In genomic region chr5:147267434-147267833, GRCm38 (mm10) we compare ENCODE assay signal across 28 mouse cellular contexts. TPM values are rescaled to one million over a fixed set of nuclear protein-coding genes. Genes with fewer than 3 reads are reported as not detected.
"Had no signal": no experiment of that assay in that cellular context is flagged by ENCODE, and none has a peak within 500 bp of the region (broad histone marks: within the 10 kb centered on the region; RNA-seq: fewer than 3 reads in every experiment).

No protein-coding gene starts in this region.

- H3K27ac ChIP-seq: kidney, postnatal 0 days; limb, embryonic 12.5 days; limb, embryonic 15.5 days; liver, embryonic 14.5 days; midbrain, embryonic 12.5 days; midbrain, embryonic 15.5 days; neural tube, embryonic 13.5 days had no signal

- H3K36me3 ChIP-seq: limb, embryonic 12.5 days; limb, embryonic 15.5 days; midbrain, embryonic 12.5 days; midbrain, embryonic 15.5 days; neural tube, embryonic 13.5 days had no signal

- ATAC-seq: intestine, postnatal 0 days; liver, postnatal 0 days; midbrain, embryonic 15.5 days had no signal

- H3K9ac ChIP-seq: limb, embryonic 12.5 days; limb, embryonic 15.5 days; liver, embryonic 14.5 days; liver, postnatal 0 days; lung, embryonic 14.5 days; midbrain, embryonic 12.5 days; midbrain, embryonic 15.5 days; neural tube, embryonic 13.5 days had no signal

- H3K4me3 ChIP-seq: limb, embryonic 12.5 days; limb, embryonic 15.5 days; megakaryocyte, embryonic 14.5 days; midbrain, embryonic 12.5 days; midbrain, embryonic 15.5 days; neural tube, embryonic 13.5 days had no signal

- H3K4me2 ChIP-seq: limb, embryonic 12.5 days; limb, embryonic 15.5 days; liver, embryonic 11.5 days; lung, embryonic 14.5 days; midbrain, embryonic 12.5 days; midbrain, embryonic 15.5 days; neural tube, embryonic 13.5 days had no signal

- H3K9me3 ChIP-seq: limb, embryonic 12.5 days; limb, embryonic 15.5 days; midbrain, embryonic 12.5 days; midbrain, embryonic 15.5 days; neural tube, embryonic 13.5 days had no signal

- H3K4me1 ChIP-seq: midbrain, embryonic 15.5 days had no signal

- DNase-seq: kidney, adult 2 months; kidney, postnatal 25 days; layer of hippocampus, postnatal 36 days; left cerebral cortex, postnatal 4 days; liver, postnatal 0 days; lung, embryonic 14.5 days; lung, postnatal 10 days; lung, postnatal 36 days; thymus, adult 18-20 months; thymus, postnatal 36 days had no signal

RNA-seq across cellular contexts. Expression of gene Pdx1, which starts 2.3 kb away (rescaled TPM):
- total RNA-seq: layer of hippocampus, adult 8-10 months; layer of hippocampus, postnatal 10 days; layer of hippocampus, postnatal 36 days; left cerebral cortex, adult 8-10 months; left cerebral cortex, postnatal 14 days; left cerebral cortex, postnatal 4 days had no signal
- polyA plus RNA-seq: kidney, adult 2 months; kidney, postnatal 0 days; limb, embryonic 12.5 days; limb, embryonic 15.5 days; liver, postnatal 0 days; lung, embryonic 14.5 days; midbrain, embryonic 12.5 days; midbrain, embryonic 15.5 days; neural tube, embryonic 13.5 days; spleen, adult 2 months; testis, adult 2 months; urinary bladder, adult 2 months had no signal

RNA-seq across cellular contexts. Expression of gene Cdx2, which starts 39.6 kb away (rescaled TPM):
- total RNA-seq: layer of hippocampus, adult 8-10 months; layer of hippocampus, postnatal 10 days; layer of hippocampus, postnatal 36 days; left cerebral cortex, adult 8-10 months; left cerebral cortex, postnatal 14 days; left cerebral cortex, postnatal 4 days had no signal
- polyA plus RNA-seq: kidney, adult 2 months; kidney, embryonic 14.5 days; kidney, postnatal 0 days; limb, embryonic 12.5 days; limb, embryonic 15.5 days; liver, embryonic 14.5 days; liver, postnatal 0 days; lung, embryonic 14.5 days; midbrain, embryonic 12.5 days; midbrain, embryonic 15.5 days; neural tube, embryonic 13.5 days; spleen, adult 2 months; testis, adult 2 months; urinary bladder, adult 2 months had no signal

RNA-seq across cellular contexts. Expression of gene Urad, which starts 54.8 kb away (rescaled TPM):
- total RNA-seq: layer of hippocampus, adult 8-10 months; layer of hippocampus, postnatal 10 days; layer of hippocampus, postnatal 36 days; left cerebral cortex, adult 8-10 months; left cerebral cortex, postnatal 14 days; left cerebral cortex, postnatal 4 days had no signal
- polyA plus RNA-seq: kidney, adult 2 months; kidney, embryonic 14.5 days; kidney, postnatal 0 days; limb, embryonic 12.5 days; limb, embryonic 15.5 days; lung, embryonic 14.5 days; midbrain, embryonic 12.5 days; midbrain, embryonic 15.5 days; neural tube, embryonic 13.5 days; spleen, adult 2 months; testis, adult 2 months; urinary bladder, adult 2 months had no signal
